Mouse (Mus musculus): Measurements from ENCODE around the gene Syn3. TPM values are rescaled to one million over a fixed set of nuclear protein-coding genes. Genes with fewer than 3 reads are reported as not detected.

Gene Syn3
- polyA plus RNA-seq, 1 experiment from 2014 or later = 2.1 TPM

GRCm38 (mm10) chr10:86342151-86342550 is 156.5 kb downstream of the Syn3 start:
- no peak for DNase-seq (ENCODE audit: low read depth, low spot score)
- ChIA-PET POLR2A (interaction anchor here (1.1 kb wide), 1 partner anchor 30 kb away, joined by 3 read pairs; no protein-coding TSS in a partner anchor), CTCF (no interaction called here)
- no peak for TF ChIP-seq CTCF (IDR thresholded peaks at IDR 0.05)
- in situ Hi-C loops (cut with MboI; ENCODE audit: low pct_unique_long_range_greater_than_20kb) = no loop called here
- ATAC-seq = no peak
- no peaks in the 10 kb centered on the region for H3K27me3 ChIP-seq

DNA sequence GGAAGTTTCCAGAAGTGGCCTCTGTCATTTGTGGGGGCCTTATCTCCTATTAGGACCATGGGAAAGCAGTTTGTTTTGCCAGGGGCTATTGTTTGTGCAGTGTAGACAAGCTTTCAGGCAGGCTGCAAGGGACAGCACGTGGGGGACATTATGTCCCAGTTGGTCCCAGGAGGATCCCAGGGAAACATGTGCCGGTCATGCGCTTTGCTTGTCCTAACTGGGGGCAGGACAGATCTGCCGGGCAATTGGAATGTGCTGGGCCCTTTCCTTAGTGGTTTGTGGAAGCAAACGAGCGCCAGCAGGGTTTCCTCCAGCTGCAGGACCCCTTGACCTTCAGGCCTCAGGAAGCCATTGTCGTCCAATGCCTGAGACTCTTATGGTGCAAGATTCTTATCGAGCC is 157.1 kb downstream of the Syn3 start:
- ATAC-seq (no peak), DNase-seq (ENCODE audit: low read depth, low spot score) (no peak)
- no peak for TF ChIP-seq CTCF (IDR thresholded peaks at IDR 0.05)
- in situ Hi-C loops (cut with MboI; ENCODE audit: low pct_unique_long_range_greater_than_20kb) = no loop called here
- H3K27me3 ChIP-seq = no peaks in the 10 kb centered on the region
- POLR2A ChIA-PET = interaction anchor here (0.6 kb wide), 1 partner anchor 184 kb away, joined by 4 read pairs; no protein-coding TSS in a partner anchor
- CTCF ChIA-PET = no interaction called here

GRCm38 (mm10) chr10:86340991-86341527 is 157.6 kb downstream of the Syn3 start:
- ChIA-PET CTCF (no interaction called here), POLR2A (interaction anchor here (0.6 to 2.9 kb wide), 3 partner anchors 28 to 183 kb away, joined by 3 to 12 read pairs (median 4); no protein-coding TSS in a partner anchor)
- DNase-seq (ENCODE audit: low read depth, low spot score) (no peak), ATAC-seq (no peak)
- in situ Hi-C loops (cut with MboI; ENCODE audit: low pct_unique_long_range_greater_than_20kb) = no loop called here
- no peaks in the 10 kb centered on the region for H3K27me3 ChIP-seq
- no peak for TF ChIP-seq CTCF (IDR thresholded peaks at IDR 0.05)

- ATAC-seq (no peak), DNase-seq (ENCODE audit: low read depth, low spot score) (no peak)
- in situ Hi-C loops (cut with MboI; ENCODE audit: low pct_unique_long_range_greater_than_20kb) = no loop called here
- no peak for TF ChIP-seq CTCF (IDR thresholded peaks at IDR 0.05)
- ChIA-PET CTCF (interaction anchor here (1.5 kb wide), 1 partner anchor 18 kb away, joined by 3 read pairs; no protein-coding TSS in a partner anchor), POLR2A (interaction anchor here (0.6 to 2.9 kb wide), 3 partner anchors 27 to 39 kb away, joined by 3 to 12 read pairs (median 5); no protein-coding TSS in a partner anchor)
- no peaks in the 10 kb centered on the region for H3K27me3 ChIP-seq
These were observed 158.3 kb downstream of the Syn3 start for GRCm38 (mm10) chr10:86340421-86340820.

DNA sequence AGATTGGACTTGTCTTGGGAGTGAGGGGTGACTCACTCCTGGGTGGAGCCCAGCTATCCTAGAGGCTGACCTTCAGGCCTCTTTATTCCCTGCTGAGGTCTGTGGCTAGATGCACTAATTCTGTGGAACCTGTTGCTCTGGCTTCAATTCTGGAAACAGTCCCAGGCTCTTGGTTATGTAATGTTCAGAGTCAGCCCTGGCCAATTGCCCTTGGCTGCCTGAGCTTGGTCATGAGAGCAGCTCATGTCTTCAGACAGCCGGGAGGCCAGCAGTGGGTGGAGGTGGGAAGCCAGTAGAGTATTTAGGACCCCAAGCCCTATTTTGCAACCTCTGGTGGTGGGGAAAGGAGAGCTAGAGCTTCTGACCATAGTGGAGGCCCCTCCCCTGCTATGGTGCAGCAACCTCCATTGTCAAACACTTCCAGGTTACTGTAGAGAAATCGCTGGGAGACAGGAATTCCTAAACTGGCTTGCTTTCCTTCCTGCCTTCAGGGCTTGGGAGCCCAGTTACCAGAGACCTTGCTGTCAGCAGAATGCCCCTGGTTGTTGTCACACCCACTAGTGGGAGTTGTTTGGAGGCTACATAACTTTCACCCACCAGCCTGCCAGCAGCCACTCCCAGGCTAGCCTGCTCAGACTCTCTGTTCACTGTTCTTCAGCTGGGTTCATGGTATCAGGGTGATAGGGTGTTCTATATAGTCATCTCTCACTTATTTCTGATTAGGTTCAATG is 158.9 kb downstream of the Syn3 start:
- no peaks in the 10 kb centered on the region for H3K27me3 ChIP-seq
- ATAC-seq (peak; percentile 95), DNase-seq (ENCODE audit: low read depth, low spot score) (peak; percentile 95)
- POLR2A ChIA-PET = interaction anchor here (1.5 to 2.9 kb wide), 2 partner anchors 27 to 38 kb away, joined by 5 to 12 read pairs; no protein-coding TSS in a partner anchor
- no peak for TF ChIP-seq CTCF (IDR thresholded peaks at IDR 0.05)
- CTCF ChIA-PET = interaction anchor here (0.9 to 1.5 kb wide), 5 partner anchors 11 to 106 kb away, joined by 3 read pairs; no protein-coding TSS in a partner anchor
- in situ Hi-C loops (cut with MboI; ENCODE audit: low pct_unique_long_range_greater_than_20kb) = no loop called here

- H3K27me3 ChIP-seq = no peaks in the 10 kb centered on the region
- in situ Hi-C loops (cut with MboI; ENCODE audit: low pct_unique_long_range_greater_than_20kb) = no loop called here
- CTCF ChIA-PET = interaction anchor here (0.9 to 1.5 kb wide), 6 partner anchors 11 to 107 kb away, joined by 3 read pairs; no protein-coding TSS in a partner anchor
- POLR2A ChIA-PET = interaction anchor here (1.5 to 2.9 kb wide), 2 partner anchors 26 to 37 kb away, joined by 5 to 12 read pairs; no protein-coding TSS in a partner anchor
- no peak for DNase-seq (ENCODE audit: low read depth, low spot score)
- ATAC-seq = peak; percentile 4
- TF ChIP-seq CTCF (IDR thresholded peaks at IDR 0.05) = no peak
These were observed 159.6 kb downstream of the Syn3 start for GRCm38 (mm10) chr10:86339121-86339520.

DNA sequence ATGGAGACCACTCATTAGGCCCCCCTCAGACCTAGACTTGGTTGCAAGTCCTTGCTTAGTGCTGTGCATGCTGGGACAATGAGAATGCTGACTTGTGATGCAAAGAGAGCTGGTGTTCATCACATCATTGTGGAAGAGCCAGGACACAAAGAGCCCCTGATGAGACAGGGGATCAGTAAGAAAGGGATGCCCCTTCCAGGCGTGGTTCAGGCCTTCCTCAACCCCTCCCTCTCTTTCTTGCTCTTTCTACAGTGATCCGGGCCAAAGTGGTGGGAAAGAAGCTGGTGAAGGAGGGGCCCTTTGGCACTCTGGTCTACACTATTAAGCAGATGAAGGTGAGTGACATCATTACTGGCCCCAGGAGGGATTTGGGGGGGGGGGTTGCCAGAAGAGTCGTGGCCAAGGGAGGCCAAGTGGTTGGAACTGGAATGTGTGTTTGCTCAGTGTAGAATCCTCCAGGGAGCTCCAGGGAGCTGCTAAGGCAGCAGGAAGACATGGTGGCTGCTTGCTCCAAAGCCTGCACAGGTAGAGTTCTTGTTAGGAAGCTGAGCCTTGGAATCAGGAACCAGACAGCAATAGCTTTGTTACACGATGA is 160.5 kb downstream of the Syn3 start:
- ChIA-PET CTCF (interaction anchor here (0.8 to 1.3 kb wide), 5 partner anchors 11 to 319 kb away, joined by 3 read pairs; no protein-coding TSS in a partner anchor), POLR2A (interaction anchor here (0.7 to 2.9 kb wide), 2 partner anchors 23 to 36 kb away, joined by 3 to 12 read pairs; no protein-coding TSS in a partner anchor)
- no peak for TF ChIP-seq CTCF (IDR thresholded peaks at IDR 0.05)
- in situ Hi-C loops (cut with MboI; ENCODE audit: low pct_unique_long_range_greater_than_20kb) = no loop called here
- DNase-seq (ENCODE audit: low read depth, low spot score) = no peak
- no peaks in the 10 kb centered on the region for H3K27me3 ChIP-seq
- no peak for ATAC-seq

DNA sequence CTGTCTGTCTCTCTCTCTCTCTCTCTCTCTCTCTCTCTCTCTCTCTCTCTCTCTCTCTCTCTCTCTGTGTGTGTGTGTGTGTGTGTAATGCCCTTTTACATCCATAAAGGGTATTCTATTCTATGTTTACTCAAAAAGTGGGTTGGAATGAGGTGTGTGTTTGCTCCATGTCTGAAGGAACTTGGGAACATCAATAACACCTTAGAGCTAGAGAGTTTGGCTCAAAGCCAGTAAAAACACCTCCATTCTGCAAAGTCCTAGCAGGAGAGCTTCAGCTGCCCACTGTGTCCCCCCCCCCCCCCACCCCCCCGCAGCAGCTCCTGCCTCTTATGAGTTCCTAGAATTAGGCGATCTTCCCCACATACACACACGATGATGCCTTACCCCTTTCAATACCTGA is 161.5 kb downstream of the Syn3 start:
- no peak for TF ChIP-seq CTCF (IDR thresholded peaks at IDR 0.05)
- H3K27me3 ChIP-seq = no peaks in the 10 kb centered on the region
- ATAC-seq (no peak), DNase-seq (ENCODE audit: low read depth, low spot score) (no peak)
- in situ Hi-C loops (cut with MboI; ENCODE audit: low pct_unique_long_range_greater_than_20kb) = no loop called here
- POLR2A ChIA-PET = no interaction called here
- CTCF ChIA-PET = interaction anchor here (0.9 to 1.6 kb wide), 4 partner anchors 11 to 273 kb away, joined by 3 to 4 read pairs (median 4); no protein-coding TSS in a partner anchor

- DNase-seq (ENCODE audit: low read depth, low spot score) (no peak), ATAC-seq (no peak)
- TF ChIP-seq CTCF (IDR thresholded peaks at IDR 0.05) = no peak
- ChIA-PET CTCF (interaction anchor here (0.9 to 1.6 kb wide), 3 partner anchors 10 to 21 kb away, joined by 3 to 4 read pairs (median 4); no protein-coding TSS in a partner anchor), POLR2A (interaction anchor here (0.9 kb wide), 1 partner anchor 34 kb away, joined by 3 read pairs; no protein-coding TSS in a partner anchor)
- H3K27me3 ChIP-seq = no peaks in the 10 kb centered on the region
- in situ Hi-C loops (cut with MboI; ENCODE audit: low pct_unique_long_range_greater_than_20kb) = no loop called here
These were observed 162.2 kb downstream of the Syn3 start for GRCm38 (mm10) chr10:86336506-86336905.

GRCm38 (mm10) chr10:86334581-86334980 is 164.1 kb downstream of the Syn3 start:
- ChIA-PET CTCF (no interaction called here), POLR2A (no interaction called here)
- in situ Hi-C loops (cut with MboI; ENCODE audit: low pct_unique_long_range_greater_than_20kb) = no loop called here
- ATAC-seq = no peak
- DNase-seq (ENCODE audit: low read depth, low spot score) = no peak
- no peaks in the 10 kb centered on the region for H3K27me3 ChIP-seq
- TF ChIP-seq CTCF (IDR thresholded peaks at IDR 0.05) = no peak
